Mouse (Mus musculus): ENCODE measurements around the gene Rdh13.
"Not testable (repeated sequence)": the region's sequence is repeated elsewhere in the genome, so short reads cannot be mapped to it uniquely, and the experiment has no call there.

Gene Rdh13

GRCm38 (mm10) chr7:4432026-4432425 lies 13.4 kb downstream of the Rdh13 start:
- no peak for DNase-seq (ENCODE audit: low read depth, low spot score)

- DNase-seq (ENCODE audit: low read depth, low spot score), result peak; percentile 44
Measured at GRCm38 (mm10) chr7:4431548-4431947, 13.9 kb downstream of the Rdh13 start.

GRCm38 (mm10) chr7:4430246-4430844 lies 15.1 kb downstream of the Rdh13 start:
- no peak for DNase-seq (ENCODE audit: low read depth, low spot score)

- peak; percentile 83 for DNase-seq (ENCODE audit: low read depth, low spot score)
Measured at GRCm38 (mm10) chr7:4427161-4427912, 18.1 kb downstream of the Rdh13 start.

- DNase-seq (ENCODE audit: low read depth, low spot score), result no peak
Measured at GRCm38 (mm10) chr7:4420230-4420629, 25.2 kb downstream of the Rdh13 start.

GRCm38 (mm10) chr7:4419681-4420080 lies 25.8 kb downstream of the Rdh13 start:
- no peak for DNase-seq (ENCODE audit: low read depth, low spot score)

GRCm38 (mm10) chr7:4412406-4412805 lies 33.0 kb downstream of the Rdh13 start:
- DNase-seq (ENCODE audit: low read depth, low spot score), result not testable (repeated sequence)

GRCm38 (mm10) chr7:4397730-4398129 lies 47.7 kb downstream of the Rdh13 start, which contains the start of gene Gp6:
Gene Gp6, minus strand, starts transcription at chr7:4397744.
- DNase-seq (ENCODE audit: low read depth, low spot score), result no peak
